Mouse (Mus musculus): Measurements from ENCODE around the gene Poln.

DNA sequence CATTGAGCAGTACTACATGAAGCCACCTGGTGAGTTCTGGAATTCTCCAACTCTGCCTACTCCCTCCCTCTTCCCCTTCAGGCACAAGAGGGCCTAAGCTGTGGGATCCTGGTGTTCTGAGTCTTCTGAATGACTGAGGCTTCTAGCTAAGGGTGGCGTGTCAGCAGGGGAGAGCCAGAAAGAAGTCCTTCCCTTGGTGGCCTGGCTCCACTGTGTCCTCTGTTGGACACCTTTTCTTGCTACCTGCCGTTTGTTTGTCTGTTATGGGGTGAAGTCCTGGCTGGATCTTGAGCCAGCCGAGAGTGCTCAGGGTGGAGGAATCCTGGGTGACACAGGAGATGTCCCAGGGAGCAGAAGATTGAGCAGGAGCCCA is 170.8 kb downstream of the Poln start:
- TF ChIP-seq CTCF (IDR thresholded peaks at IDR 0.05; ENCODE audit: insufficient read depth, low read depth, low read length): no peak
- TF ChIP-seq POLR2A (IDR thresholded peaks at IDR 0.05; ENCODE audit: insufficient read depth, low read depth, low read length): no peak
